Mouse (Mus musculus) erythroblast, adult 5-6 weeks (primary cell): ENCODE measurements around the gene Gstm2. TPM values are rescaled to one million over a fixed set of nuclear protein-coding genes. Genes with fewer than 3 reads are reported as not detected.
"Not testable (repeated sequence)": the region's sequence is repeated elsewhere in the genome, so short reads cannot be mapped to it uniquely, and the experiment has no call there.

Experiments
- ATAC-seq: replicated peaks from 2 replicates; pipeline ENCODE4 v1.8.0; 2016; ENCODE audit warnings: moderate number of reproducible peaks, mild to moderate bottlenecking, moderate TSS enrichment, inconsistent platforms; ENCODE audit not compliant: poor library complexity, low FRiP score, severe bottlenecking
- total RNA-seq, 2 experiments: library from RNA; stranded (forward) in 1 of 2; stranded (reverse) in 1 of 2; fragments of 150-400 nt in 1 of 2; fragments of 200-764, 138-1000 nt in 1 of 2; gene quantifications; 2 replicates each; pipeline versions ENCODE4 v1.2.3 to v1.2.4; 2015 to 2017; ENCODE audit warnings: low replicate concordance in 2 of 2

The Gstm2 gene
- total RNA-seq, 2 experiments from 2014 or later, result 0.60 TPM; not detected in 1

DNA sequence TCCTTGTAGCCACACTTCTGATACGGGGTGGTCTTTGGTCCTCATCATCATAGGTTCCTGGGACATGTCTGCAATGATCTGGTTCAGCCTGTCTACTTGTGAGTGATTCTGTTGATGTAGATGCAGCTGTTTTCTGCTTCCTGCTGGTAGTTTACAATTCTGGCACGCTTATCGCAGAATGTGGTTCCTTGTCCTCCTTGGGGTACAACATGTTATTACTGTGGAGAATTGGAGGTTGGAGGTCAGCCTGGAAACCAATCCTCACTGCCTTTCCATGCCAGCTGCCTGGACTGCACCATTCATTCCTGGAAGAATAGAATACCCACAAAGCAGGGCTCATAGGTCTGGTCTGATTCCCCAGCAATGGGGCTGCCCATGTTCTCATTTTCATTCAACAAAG, 13.2 kb upstream of the Gstm2 start:
- no peak for ATAC-seq

DNA sequence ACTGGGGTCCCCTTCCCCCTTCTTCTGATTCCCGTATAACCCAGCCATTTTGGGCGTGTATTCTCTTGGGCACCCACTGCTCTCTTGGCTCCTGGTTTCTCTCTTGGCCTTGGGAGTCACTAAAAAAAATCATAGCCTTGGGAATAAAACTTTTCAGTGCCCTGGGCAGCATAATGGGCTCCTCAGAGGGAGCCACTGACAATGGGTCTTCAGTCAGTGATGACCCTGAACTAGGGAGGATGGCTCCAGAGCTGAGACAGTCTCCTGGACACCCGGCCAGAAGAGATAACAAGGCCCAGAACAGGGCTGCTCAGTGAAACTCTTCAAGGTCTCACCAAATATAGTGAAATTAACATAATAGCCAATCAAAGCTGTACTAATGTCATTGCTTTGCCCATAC, 12.3 kb upstream of the Gstm2 start:
- ATAC-seq, result no peak

DNA sequence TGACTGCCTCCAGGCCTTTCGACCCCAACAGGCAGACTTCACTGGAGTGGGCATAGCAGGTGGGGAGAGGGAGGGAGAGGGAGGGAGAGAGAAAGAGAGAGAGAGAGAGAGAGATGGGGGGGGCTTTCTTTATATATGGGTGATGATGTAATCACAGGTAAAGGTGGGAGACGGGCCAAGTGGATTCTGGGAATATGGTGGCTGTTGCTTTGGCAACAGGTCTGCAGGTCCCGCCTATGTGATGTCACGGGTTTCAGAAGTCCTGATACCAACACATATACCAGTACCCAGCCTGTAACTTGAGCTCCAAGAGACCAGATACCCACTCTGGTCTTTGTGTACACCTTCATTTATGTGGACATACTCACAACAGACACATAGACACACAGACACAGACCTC, 10.3 kb upstream of the Gstm2 start:
- ATAC-seq, result no peak

DNA sequence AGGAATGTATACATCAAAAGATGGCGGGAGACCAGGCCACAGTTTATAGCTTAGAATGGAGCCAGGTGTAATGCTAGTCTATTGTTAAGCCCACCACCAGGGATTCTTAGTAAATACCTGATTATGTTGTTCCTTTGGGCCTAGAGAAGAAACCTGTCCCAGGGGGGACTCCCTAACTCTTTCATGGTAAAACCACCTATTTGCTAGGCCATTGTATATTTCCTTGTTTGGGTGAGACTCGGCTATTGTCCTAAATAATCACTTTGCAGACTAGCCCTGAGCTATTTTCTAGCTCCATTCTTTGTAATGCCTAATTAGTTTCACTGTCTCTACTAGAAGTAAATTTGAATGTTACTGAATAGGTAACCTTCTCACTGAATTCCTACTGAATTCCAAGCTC, 9.7 kb upstream of the Gstm2 start:
- ATAC-seq, result not testable (repeated sequence)

DNA sequence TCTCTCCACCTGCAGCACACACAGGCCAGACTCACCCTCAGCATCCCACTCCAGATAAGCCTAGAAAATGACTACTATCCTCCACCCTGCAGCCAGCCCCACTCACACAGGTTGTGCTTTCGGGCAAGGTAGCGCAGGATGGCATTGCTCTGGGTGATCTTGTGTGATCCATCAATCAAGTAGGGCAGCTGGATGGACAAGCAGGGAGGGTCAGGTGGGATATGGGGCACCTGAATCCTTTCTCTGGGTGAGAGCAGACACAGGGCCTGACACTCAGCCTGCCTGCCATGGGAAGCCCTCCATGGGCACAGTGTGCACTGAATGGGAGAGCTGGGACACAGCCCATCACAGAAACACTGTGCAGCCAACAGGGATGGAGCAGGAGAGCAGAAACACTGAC, 1.1 kb downstream of the Gstm2 start:
- not testable (repeated sequence) for ATAC-seq

DNA sequence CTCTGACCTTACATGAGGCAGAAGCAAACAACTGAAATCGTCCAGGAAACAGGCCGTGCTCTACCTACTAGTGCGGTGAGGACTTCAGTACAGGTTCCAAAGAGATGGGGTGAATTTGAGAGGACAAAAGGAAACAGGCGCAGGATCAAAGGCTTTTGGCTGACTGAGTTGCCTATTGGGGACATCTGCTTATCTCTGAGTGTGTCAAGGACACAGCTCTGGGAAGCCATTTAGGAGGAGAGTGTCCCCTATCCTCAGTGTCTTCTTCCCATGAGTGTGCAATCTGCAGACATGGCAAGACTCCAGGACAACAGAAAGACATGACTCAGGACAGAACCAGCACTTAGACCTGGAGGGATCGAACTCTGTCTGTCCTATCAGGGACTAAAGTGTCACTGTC, 1.8 kb downstream of the Gstm2 start:
- no peak for ATAC-seq

DNA sequence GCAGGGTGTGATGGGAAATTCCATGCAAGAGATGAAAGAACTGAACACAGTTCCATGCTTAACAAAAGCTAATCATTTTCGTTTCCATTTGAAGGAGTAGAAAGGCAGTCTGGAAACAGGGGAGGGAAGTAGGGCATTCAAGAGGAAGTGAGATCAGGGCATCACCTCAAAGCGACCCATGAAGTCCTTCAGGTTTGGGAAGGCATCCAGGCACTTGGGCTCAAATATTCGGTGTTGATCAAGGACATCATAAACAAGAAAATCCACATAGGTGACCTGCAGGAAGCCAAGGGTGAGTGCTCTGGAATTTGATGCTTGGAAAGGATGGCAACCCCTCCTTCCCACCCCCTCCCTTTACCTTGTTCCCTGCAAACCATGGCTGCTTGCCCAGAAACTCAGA, 2.5 kb downstream of the Gstm2 start:
- no peak for ATAC-seq

DNA sequence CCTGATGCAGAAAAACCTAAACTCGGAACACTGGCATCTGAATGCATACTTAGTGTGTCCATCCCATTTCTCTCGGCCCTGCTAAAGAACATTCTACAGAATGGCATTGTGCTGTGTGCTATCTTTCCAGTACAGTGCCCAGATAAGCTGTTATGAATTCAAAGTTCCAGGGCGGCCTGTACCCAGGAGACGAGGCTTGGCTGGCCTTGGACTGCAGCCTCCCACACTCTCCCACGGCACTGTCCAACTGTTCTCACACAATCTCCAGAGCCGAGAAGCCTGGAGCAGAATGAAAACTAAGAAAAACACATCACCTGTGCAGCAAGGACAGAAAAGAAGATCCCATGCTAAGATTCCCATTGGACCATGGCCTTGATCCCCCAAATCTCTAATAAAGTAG, 3.5 kb downstream of the Gstm2 start:
- ATAC-seq, result no peak

DNA sequence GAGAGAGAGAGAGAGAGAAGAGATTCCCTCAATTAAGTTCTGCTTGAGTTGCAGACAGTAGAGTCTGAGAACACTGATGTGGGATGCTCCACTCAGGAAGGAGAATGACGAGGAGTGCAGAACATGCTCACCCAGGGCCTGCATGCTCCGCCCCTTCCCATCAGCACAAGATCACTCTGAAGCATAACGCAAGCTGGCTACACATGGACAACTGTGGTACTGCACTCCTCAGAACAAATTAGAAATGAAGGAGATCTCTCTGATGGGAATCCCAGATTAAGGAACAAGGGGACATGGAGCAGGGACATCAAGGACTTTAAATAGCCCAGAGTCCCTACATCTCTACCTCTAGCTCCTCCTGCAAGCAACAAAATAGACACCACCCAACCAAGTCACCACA, 5.0 kb downstream of the Gstm2 start:
- ATAC-seq, result no peak

DNA sequence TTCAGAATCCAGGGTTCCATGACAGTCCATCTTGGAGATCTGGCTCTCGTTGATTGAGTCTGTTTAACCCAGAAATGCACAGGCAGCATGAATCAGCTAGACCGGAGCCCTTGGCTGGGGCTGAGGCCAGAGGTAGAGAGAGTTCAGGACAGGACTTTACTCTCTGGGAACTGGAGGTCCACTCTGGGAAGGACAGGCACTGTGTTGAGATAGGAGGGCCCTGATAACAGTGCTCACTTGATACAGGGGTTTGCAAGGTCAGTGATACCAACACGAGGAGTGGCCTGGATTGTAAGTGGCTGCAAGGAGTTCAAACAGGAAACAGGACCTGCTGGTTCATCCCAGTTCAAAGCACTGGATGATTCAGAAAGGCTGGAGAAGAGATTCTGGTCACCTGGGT, 8.6 kb downstream of the Gstm2 start:
- no peak for ATAC-seq

DNA sequence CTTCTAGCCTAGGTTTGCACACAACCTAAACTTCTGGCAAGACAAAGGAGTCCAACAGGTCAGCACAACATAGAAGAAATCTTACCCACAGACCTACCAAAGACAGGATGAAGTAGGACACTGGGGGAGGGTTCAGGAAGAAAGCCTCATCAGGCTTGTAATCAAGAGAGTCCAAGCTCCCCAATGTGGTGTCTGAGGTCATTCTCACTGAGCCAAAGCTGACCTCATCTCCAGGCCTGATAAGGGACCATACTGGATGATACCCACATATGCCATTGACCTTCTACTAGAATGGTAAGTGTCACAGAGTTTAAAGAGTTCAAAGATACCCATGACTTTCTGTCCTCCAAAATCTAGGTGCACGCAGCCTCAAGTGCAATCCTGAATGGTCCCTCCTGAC, 12.0 kb downstream of the Gstm2 start:
- ATAC-seq, result no peak

DNA sequence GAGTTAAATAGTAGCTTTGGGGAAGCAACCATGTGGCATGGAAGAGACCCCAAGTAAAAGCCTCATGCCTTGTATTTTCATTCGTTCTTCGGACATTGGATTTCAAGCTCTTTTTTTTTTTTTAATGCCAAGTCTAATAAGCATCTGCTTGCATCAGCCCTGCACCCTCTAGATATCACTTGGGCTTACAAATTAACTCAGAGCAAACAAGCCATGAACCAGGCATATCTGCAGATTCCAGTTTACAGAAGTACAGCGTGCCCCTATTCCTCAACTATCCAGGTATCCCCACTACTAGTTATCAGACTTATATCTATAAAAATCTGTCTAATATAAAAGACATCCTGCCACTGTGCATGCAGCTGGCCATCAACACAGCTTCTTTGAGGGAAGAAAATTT, 14.2 kb downstream of the Gstm2 start:
- no peak for ATAC-seq

DNA sequence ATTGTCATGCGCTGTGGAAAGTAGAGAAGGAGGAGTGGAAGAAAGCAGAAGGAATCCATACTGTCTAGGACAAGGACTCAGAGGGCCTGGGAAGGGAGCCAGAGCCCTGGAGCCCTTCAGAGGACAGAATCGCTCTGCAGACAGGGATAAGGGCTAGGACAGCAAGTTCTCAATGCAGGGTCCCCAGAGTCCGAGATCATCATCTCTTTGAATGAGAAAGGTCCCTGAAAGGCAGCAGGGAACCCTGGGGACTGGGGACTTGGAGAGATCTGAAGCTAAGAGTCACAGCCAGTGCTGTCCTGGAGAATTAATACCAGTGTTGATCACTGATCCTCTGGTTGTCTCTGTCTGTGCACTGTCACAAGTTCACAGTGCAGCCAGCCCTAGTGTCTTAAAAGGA, 15.2 kb downstream of the Gstm2 start:
- not testable (repeated sequence) for ATAC-seq

DNA sequence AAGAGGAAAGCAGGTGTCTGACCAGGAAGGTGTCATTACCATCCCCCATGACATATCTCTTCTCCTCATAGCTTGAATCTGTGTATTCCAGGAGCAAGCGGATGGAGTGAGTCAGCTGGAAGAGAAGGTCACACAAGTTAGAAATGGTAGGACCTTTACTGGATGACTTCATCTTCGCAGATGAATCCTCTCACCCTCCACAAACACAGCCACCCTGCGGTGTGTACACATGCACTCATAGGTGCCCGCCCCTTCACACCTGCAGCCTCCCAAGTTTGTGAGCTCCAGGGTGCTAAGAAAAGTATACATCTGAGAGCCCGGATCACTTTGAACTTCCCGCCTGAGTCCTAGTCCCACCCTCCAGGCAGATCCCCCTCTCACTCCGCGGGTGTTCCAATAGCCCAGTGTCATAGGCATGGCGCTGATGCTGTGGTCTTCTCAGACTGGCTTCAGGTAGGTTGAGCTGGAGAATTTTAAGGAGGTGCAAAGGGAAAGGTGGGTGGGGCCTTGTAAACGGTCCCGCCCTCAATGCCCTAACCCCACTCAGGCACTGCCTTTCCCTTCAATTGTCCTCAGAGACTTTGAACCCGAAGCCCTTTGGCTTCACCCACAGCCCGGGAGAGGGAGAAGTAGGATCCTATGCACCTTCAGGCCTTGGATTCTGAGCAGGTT, 17.4 kb downstream of the Gstm2 start, which contains the start of gene Gstm3:
Gene Gstm3 (minus strand): TSS at position 560 of the 672 bp plus-strand sequence.
- no peak for ATAC-seq

DNA sequence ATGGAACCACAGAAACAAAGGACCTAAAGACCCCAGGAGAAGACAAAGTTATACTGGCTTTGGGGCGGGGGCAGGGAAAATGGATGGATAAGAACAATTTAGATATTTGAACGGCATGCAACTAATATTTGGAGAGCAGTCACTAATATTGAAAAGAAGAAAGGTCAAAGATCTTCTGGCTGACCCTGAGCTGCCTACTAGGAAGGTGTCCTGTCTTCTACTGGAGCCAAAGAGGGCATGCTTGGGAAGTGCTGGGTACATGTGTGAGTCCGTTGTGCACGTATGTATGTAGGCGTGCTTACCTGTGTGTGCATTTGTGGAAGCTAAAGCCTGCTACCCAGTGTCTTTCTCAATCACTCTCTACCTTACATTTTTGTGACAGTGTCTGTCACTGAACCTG, 19.6 kb downstream of the Gstm2 start:
- ATAC-seq, result no peak

DNA sequence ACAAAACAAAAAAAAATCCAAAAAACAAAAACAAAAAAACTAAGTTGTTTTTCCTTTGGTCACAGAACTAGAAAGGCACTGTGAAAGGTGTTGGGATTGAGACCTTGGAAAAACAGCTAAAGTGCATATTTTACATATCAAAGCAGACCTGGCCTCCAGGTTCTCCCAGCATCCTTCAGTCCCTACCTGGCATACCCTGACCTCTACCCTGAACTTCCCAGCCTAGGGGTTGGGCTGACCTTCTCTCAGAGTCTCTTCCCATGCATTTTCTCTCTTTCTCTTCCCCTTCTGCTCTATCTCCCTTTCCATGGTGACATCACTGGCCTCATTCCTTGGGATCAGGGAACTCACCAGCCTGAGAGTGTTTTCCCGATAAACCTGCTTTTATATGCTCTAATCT, 20.7 kb downstream of the Gstm2 start:
- ATAC-seq, result no peak

DNA sequence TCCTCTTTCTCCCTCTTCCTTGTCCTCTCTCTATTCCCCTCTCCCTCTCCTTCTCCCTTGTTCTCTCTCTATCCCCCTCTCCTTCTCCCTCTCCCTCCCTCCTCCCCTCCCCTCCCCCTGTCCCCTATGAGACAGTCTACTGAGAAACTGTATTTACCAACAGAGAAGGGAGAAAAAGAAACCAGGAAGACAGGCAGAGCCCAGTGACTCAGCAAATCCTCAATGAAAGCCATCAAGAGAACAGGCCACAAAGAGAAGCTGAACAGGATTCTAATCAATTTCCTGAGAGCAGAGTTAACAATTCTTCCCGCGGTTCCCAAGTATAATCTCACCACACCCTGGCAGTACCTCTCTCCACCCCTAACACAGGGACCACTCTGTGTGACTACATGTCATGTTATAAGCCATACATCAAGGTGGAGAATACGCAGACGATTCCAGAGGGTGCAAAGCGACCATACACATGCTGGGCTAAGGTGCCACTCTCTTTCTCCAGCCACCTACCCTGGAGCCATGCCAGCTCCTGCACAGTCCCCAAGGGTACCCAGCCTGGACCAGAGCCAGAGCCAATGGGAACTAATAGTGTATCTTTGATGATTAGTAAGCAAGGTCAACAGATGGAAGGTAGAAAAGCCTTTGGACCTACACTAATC, 21.5 kb downstream of the Gstm2 start:
- no peak for ATAC-seq

DNA sequence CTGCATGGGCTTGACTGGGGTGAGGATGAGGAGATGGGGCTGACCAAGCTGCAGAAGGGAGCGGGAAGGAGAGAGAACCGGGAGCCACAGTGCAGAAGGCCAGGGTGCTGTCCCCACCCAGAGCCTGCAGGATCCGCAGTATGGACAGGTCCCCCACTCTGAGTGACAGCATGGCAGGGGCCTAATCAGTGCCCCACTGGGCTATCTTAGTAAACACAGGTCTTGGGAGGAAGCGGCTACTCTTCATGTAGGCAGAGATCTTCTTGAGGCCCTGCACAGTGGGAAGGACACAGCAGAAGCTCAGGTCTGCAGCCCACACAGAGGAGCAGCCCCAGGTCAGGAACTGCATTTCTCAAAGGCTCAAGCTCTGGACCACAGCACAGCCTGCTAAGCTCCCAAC, 22.2 kb downstream of the Gstm2 start:
- ATAC-seq, result no peak

DNA sequence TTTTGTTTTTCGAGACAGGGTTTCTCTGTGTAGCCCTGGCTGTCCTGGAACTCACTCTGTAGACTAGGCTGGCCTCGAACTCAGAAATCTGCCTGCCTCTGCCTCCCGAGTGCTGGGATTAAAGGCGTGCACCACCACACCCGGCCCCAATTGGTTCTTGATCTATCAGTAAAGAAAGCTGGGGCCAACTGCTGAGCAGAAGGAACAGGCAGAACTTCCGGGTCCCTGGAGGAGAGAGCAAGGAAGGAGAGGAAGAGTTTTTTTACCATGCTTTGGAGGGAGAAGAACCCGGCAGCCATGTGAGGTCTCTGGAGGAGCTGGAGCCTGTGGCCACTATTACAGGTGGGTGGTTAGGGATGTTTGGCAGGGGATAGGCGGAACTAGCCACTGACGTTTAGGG, 31.0 kb downstream of the Gstm2 start:
- ATAC-seq, result not testable (repeated sequence)

DNA sequence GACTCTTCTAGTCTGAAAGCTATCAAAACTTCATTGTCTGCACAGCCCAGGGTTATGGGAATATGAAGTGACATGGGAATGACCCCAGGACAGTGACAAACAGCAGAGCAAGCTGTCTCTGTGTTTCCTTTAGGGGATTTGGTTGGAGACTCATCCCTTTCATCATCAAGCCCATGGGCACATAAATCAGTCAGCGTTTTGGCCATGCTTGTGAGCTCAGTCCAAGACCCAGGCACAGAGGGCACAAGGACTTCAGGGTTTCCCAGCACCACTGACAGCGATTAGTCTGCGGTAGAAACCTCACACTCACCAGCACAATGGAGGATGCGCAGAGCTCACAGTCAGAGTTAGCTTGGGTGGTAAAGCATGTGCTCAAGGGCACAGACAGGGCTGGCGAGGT, 32.3 kb downstream of the Gstm2 start:
- ATAC-seq, result no peak

DNA sequence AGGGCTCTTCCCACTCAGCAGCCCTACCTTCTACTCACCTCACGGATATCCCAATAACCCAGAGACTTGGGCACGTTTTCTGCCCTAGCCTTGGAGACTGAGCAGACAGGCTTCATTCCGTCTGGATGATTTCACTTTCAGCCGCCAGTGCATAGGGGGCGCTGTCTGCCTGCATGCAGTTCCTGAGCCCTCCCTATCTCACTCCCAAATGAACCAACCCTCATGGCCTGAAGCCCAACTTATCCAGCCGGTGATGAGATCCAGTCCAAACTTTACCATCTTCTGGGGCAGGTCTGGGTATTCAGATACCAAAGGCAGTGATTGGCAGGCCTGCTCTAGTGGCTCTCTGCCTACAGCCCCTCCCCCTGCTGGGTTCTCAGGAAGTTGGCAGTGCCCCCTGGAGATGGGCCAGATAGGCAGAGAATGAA, 32.9 kb downstream of the Gstm2 start:
- ATAC-seq, result no peak

DNA sequence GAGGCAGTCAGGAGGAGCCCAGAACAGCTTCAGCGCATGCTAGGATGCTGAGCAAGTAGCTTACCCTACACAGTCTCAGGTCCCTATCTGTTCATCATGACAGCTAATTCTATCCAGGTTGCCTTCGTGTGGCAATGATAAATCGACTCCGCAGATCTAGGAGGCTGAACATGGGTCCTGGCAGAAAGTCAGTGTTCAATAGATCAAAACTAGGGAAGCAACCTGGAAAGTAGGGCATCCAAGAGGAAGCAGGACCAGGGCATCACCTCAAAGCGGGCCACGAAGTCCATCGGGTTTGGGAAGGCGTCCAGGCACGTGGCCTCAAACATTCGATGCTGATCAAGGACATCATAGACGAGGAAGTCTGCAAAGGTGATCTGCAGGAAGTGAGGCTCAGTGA, 35.7 kb downstream of the Gstm2 start:
- ATAC-seq, result no peak
